Mouse (Mus musculus): ENCODE data around the gene Krtap3-3. TPM values are rescaled to one million over a fixed set of nuclear protein-coding genes. Genes with fewer than 3 reads are reported as not detected.

Krtap3-3 gene
- polyA plus RNA-seq, 1 experiment, result not detected

GRCm38 (mm10) chr11:99566530-99566929 is 15.9 kb upstream of the Krtap3-3 start, which contains the start of gene Krtap3-1:
Gene Krtap3-1, minus strand, starts transcription at chr11:99566630.
- Histone ChIP-seq H3K4me1 (ENCODE audit: control insufficient read depth, insufficient read depth, low read length) (no peaks in the 10 kb centered on the region), H3K27ac (ENCODE audit: insufficient read depth, low read length) (no peak within 1 kb of the TSS), H3K4me3 (ENCODE audit: insufficient read depth, low read length) (no peak within 1 kb of the TSS)
- TF ChIP-seq CTCF (IDR thresholded peaks at IDR 0.05; ENCODE audit: extremely low read depth, insufficient read depth, low read length) (no peak), POLR2A (IDR thresholded peaks at IDR 0.05; ENCODE audit: extremely low read depth, insufficient read depth, low read length) (no peak)

DNA sequence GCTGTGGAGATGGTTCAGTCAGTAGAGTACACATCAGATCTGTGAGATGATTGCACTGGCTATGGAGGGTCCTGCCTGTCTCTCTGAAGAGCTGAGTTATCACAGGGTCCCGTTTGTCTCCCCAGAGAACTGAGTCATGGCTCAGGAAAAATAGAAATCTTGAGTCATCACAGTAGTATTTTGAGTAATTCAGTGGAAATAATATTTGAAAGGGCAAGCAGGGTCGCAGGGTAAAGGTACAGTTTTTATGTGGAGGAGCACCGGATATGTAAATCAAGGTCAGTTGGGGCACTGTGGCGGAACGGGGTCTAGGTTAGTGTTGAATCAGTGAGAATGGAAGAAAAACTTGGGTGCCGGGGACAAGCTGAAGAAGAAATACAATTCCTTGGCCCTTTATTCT is 11.9 kb upstream of the Krtap3-3 start:
- TF ChIP-seq CTCF (IDR thresholded peaks at IDR 0.05; ENCODE audit: extremely low read depth, insufficient read depth, low read length), result no peak
- no peak for TF ChIP-seq POLR2A (IDR thresholded peaks at IDR 0.05; ENCODE audit: extremely low read depth, insufficient read depth, low read length)
- Histone ChIP-seq H3K27ac (ENCODE audit: insufficient read depth, low read length) (no peak overlapping the region), H3K4me1 (ENCODE audit: control insufficient read depth, insufficient read depth, low read length) (no peaks in the 10 kb centered on the region; the same call in 1 of the 2 replicates), H3K4me3 (ENCODE audit: insufficient read depth, low read length) (no peak overlapping the region)

DNA sequence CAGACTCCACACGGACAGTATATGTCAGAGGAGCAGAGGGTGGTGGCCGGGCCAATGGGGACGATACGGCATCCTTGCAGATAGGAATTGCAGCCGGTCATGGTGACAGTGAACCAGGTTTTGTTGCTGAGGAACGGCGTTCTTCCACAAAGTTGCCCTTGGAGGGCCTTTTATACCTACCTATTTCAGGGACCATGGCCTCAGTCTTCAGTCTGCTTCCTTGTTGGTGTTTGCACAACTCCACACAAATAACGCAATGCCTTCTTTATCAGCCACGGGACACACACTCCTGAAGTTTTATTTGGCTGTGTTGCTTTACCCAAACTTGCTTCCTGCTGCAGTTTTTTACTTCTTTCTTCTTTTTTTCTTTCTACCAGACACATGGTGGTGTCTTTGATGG is 8.7 kb upstream of the Krtap3-3 start, which contains the start of gene Gm11939:
Gene Gm11939, minus strand, starts transcription at position 101 of the 400 bp plus-strand sequence.
- Histone ChIP-seq H3K27ac (ENCODE audit: insufficient read depth, low read length) (no peak within 1 kb of the TSS), H3K4me1 (ENCODE audit: control insufficient read depth, insufficient read depth, low read length) (no peaks in the 10 kb centered on the region; the same call in 1 of the 2 replicates), H3K4me3 (ENCODE audit: insufficient read depth, low read length) (no peak within 1 kb of the TSS)
- no peak for TF ChIP-seq CTCF (IDR thresholded peaks at IDR 0.05; ENCODE audit: extremely low read depth, insufficient read depth, low read length)
- no peak for TF ChIP-seq POLR2A (IDR thresholded peaks at IDR 0.05; ENCODE audit: extremely low read depth, insufficient read depth, low read length)

DNA sequence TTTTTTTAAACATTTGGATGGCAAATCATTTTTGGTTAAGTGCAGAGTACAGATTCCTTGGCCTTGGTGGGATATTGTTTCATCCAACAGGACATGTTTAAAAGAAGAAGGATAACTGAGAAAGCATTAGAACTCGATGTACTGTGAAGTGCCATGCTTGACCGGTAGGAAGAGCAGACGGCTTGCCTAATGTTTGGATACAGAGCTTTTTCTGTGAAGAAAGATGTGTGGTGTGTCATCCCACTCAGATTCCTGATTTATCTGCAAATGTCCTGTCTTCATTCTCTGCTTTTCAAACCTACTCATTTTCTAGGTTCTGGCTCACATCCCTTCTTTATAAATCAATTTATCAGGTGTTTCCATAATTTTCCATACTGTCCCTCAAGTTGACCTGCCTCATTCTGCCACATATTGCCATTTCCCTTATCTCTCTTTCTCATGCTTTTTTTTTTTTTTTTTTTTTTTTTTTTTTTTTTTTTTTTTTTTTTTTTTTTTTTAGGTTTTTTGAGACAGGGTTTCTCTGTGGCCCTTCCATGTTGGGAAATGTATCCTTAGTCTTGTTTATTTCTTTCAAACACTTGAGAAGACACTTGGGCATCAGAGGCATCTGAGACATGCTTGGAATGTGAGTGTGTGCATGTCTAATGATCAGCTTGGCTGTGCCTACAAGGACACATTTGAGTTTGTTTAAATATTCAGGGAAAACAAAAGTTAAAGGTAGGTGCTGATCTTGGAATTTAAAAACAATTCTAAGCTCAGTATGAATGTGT is 7.5 kb upstream of the Krtap3-3 start:
- no peaks in the 10 kb centered on the region; the same call in 1 of the 2 replicates for H3K4me1 ChIP-seq (ENCODE audit: control insufficient read depth, insufficient read depth, low read length)
- no peak overlapping the region for H3K27ac ChIP-seq (ENCODE audit: insufficient read depth, low read length)
- H3K4me3 ChIP-seq (ENCODE audit: insufficient read depth, low read length), result no peak overlapping the region
- no peak for TF ChIP-seq POLR2A (IDR thresholded peaks at IDR 0.05; ENCODE audit: extremely low read depth, insufficient read depth, low read length)
- TF ChIP-seq CTCF (IDR thresholded peaks at IDR 0.05; ENCODE audit: extremely low read depth, insufficient read depth, low read length), result no peak

DNA sequence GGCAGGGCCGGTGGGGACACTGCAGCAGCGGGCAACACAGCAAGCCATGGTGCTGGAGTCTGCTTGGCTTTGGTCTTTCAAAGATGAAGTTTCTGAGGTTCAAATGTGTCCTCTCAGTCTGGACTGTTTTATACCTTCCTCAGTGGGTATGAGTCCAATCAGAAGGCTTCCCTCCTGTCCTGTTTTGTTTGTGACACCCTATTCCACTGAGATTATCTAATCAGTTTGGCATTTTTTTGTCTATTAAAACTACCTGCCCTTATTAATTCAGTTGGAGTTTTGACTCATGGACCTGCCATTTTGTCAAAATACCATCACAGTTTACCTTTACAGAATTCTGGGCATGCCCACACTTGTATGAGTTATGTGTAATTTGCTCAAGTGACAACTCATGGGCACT is 6.1 kb upstream of the Krtap3-3 start, which contains the start of gene Krtap3-2:
Gene Krtap3-2, minus strand, starts transcription at position 101 of the 400 bp plus-strand sequence.
- H3K4me1 ChIP-seq (ENCODE audit: control insufficient read depth, insufficient read depth, low read length), result no peaks in the 10 kb centered on the region; the same call in 1 of the 2 replicates
- TF ChIP-seq POLR2A (IDR thresholded peaks at IDR 0.05; ENCODE audit: extremely low read depth, insufficient read depth, low read length), result no peak
- no peak for TF ChIP-seq CTCF (IDR thresholded peaks at IDR 0.05; ENCODE audit: extremely low read depth, insufficient read depth, low read length)
- no peak within 1 kb of the TSS for H3K27ac ChIP-seq (ENCODE audit: insufficient read depth, low read length)
- no peak within 1 kb of the TSS for H3K4me3 ChIP-seq (ENCODE audit: insufficient read depth, low read length)

DNA sequence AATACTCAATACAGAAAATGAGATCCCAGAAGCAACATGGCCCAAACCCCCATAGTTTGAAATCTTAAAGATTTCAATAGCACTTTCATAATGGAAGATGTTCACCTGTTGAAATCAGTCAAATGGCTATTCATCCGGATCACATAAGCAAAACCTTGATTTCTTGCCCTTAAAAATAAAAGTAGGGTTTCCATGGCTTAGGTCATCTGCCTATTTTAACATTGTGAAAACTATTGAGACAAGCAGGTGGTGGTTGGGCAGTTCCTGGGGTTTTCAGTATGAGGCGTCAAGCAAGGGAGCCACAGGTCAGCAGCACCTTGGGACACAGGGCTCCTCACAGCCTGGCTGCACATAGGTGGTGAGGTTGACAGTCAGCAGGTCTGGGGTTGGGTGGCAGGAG is 5.5 kb upstream of the Krtap3-3 start:
- TF ChIP-seq POLR2A (IDR thresholded peaks at IDR 0.05; ENCODE audit: extremely low read depth, insufficient read depth, low read length) (no peak), CTCF (IDR thresholded peaks at IDR 0.05; ENCODE audit: extremely low read depth, insufficient read depth, low read length) (no peak)
- no peak overlapping the region for H3K4me3 ChIP-seq (ENCODE audit: insufficient read depth, low read length)
- H3K4me1 ChIP-seq (ENCODE audit: control insufficient read depth, insufficient read depth, low read length), result no peaks in the 10 kb centered on the region; the same call in 1 of the 2 replicates
- H3K27ac ChIP-seq (ENCODE audit: insufficient read depth, low read length), result no peak overlapping the region

- TF ChIP-seq CTCF (IDR thresholded peaks at IDR 0.05; ENCODE audit: extremely low read depth, insufficient read depth, low read length) (no peak), POLR2A (IDR thresholded peaks at IDR 0.05; ENCODE audit: extremely low read depth, insufficient read depth, low read length) (no peak)
- no peak overlapping the region for H3K4me3 ChIP-seq (ENCODE audit: insufficient read depth, low read length)
- no peak overlapping the region for H3K27ac ChIP-seq (ENCODE audit: insufficient read depth, low read length)
- H3K4me1 ChIP-seq (ENCODE audit: control insufficient read depth, insufficient read depth, low read length), result no peaks in the 10 kb centered on the region
Observed at GRCm38 (mm10) chr11:99547892-99548291, 2.8 kb downstream of the Krtap3-3 start.

DNA sequence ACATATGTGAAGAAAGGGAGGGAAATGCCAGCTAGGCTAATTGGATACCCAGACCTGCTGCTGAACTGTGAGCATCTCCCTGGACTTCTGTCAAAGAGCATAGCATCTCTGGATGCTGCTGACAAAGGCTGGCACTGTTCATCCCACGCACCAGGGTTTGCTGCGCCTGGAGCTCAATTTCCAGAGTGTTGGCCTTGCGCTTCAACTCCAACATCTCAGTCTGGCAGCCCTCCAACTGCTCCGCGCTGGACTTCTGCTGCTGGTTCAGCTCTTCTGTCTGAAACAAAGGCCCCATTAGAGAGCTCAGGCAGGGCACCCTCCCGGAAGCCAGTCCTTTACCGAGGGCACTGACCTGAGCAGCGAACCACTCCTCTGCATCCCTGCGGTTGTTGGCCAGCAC is 10.9 kb downstream of the Krtap3-3 start:
- H3K27ac ChIP-seq (ENCODE audit: insufficient read depth, low read length), result no peak overlapping the region
- no peak for TF ChIP-seq CTCF (IDR thresholded peaks at IDR 0.05; ENCODE audit: extremely low read depth, insufficient read depth, low read length)
- TF ChIP-seq POLR2A (IDR thresholded peaks at IDR 0.05; ENCODE audit: extremely low read depth, insufficient read depth, low read length), result no peak
- no peaks in the 10 kb centered on the region for H3K4me1 ChIP-seq (ENCODE audit: control insufficient read depth, insufficient read depth, low read length)
- no peak overlapping the region for H3K4me3 ChIP-seq (ENCODE audit: insufficient read depth, low read length)

DNA sequence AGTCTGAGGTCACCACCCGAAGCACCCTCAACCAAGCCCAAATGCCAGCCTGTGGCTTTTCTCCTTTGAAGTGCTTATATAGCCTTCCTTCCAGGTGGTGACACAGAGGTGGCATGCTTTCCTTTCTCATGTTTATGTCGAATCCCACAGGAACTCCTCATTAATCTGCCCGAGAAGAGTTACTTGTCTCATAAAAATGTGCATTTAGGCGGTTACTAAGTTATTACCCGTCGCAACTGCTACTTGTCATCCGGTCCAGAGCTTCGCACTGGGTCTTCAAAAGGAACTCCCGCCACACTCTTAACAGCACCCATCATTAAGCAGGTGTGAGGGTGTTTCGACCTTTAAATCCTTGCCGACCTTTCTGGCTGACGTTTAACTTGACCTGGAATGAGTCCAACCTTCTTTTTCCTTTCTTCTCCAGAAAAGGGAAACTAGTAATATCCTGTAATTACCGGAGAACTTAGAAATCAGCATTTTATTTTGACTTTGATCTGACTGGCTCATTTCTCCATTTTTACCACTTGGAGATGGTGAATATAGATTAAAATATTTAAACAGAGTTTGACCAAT is 29.3 kb downstream of the Krtap3-3 start, which contains the start of gene Krt39:
Gene Krt39, minus strand, starts transcription at position 51 of the 573 bp plus-strand sequence.
- no peak for TF ChIP-seq CTCF (IDR thresholded peaks at IDR 0.05; ENCODE audit: extremely low read depth, insufficient read depth, low read length)
- TF ChIP-seq POLR2A (IDR thresholded peaks at IDR 0.05; ENCODE audit: extremely low read depth, insufficient read depth, low read length), result no peak
- no peak within 1 kb of the TSS for H3K27ac ChIP-seq (ENCODE audit: insufficient read depth, low read length)
- no peaks in the 10 kb centered on the region for H3K4me1 ChIP-seq (ENCODE audit: control insufficient read depth, insufficient read depth, low read length)
- no peak within 1 kb of the TSS for H3K4me3 ChIP-seq (ENCODE audit: insufficient read depth, low read length)

Data from cortical plate, adult 2 months (tissue).